Mouse (Mus musculus): ENCODE data around the gene Gng11. TPM values are rescaled to one million over a fixed set of nuclear protein-coding genes. Genes with fewer than 3 reads are reported as not detected.
A peak's percentile ranks its signal among the peaks of the same experiment; 100 is the strongest.

Gng11 gene
- polyA plus RNA-seq (2014; fragmentation: Nextera tagmentation; extraction: Ambion mirVana): 119 and 123 TPM in 2 replicates

- Histone ChIP-seq H3K4me3 (ENCODE audit: control insufficient read depth in 1 of 2, insufficient read depth in 1 of 2, low read depth in 1 of 2, low read length in 2 of 2) (peak within 1 kb of the TSS; percentile 62 to 72), H3K9ac (ENCODE audit: low read length) (peak within 1 kb of the TSS; percentile 86), H3K27ac (replicated peaks in 1 of 2; ENCODE audit: control insufficient read depth in 1 of 2, insufficient read depth in 1 of 2, low read depth in 2 of 2, low read length in 2 of 2) (peak within 1 kb of the TSS; percentile 93 to 96), H3K9me3 (ENCODE audit: control insufficient read depth, low read length) (no peaks in the 10 kb centered on the region), H3K4me1 (ENCODE audit: control insufficient read depth in 2 of 2, insufficient read depth in 2 of 2, low read length in 2 of 2) (peaks cover 6 to 16% of the 10 kb centered on the region in 2 experiments; a peak in 3 of 4 replicates), H3K36me3 (ENCODE audit: control insufficient read depth, insufficient read depth, low read length) (peaks cover 6% of the 10 kb centered on the region; the same call in 1 of the 2 replicates), H3K4me2 (ENCODE audit: low read length) (peak within 1 kb of the TSS; percentile 75), H3K27me3 (ENCODE audit: control insufficient read depth, insufficient read depth, low read length) (no peaks in the 10 kb centered on the region)
- ATAC-seq (ENCODE audit: insufficient number of reproducible peaks, insufficient read depth, low FRiP score, low read depth): peak; percentile 85
- under 1% methylated on average over 19 of the region's 19 CpGs for WGBS
Observed at GRCm38 (mm10) chr6:4003890-4004306, at the start of gene Gng11. TSS of gene Gng11 (plus strand) at chr6:4003904.

GRCm38 (mm10) chr6:3954969-3955368 lies 48.7 kb upstream of the Gng11 start:
- no peak overlapping the region for H3K27ac ChIP-seq (replicated peaks in 1 of 2; ENCODE audit: control insufficient read depth in 1 of 2, insufficient read depth in 1 of 2, low read depth in 2 of 2, low read length in 2 of 2)
- ATAC-seq (ENCODE audit: insufficient number of reproducible peaks, insufficient read depth, low FRiP score, low read depth): no peak
- H3K4me3 ChIP-seq (ENCODE audit: control insufficient read depth in 1 of 2, insufficient read depth in 1 of 2, low read depth in 1 of 2, low read length in 2 of 2): no peak overlapping the region
- H3K9ac ChIP-seq (ENCODE audit: low read length): no peak overlapping the region
- no peak overlapping the region for H3K4me2 ChIP-seq (ENCODE audit: low read length)
- 52% methylated on average over 4 of the region's 4 CpGs for WGBS
- no peaks in the 10 kb centered on the region for H3K9me3 ChIP-seq (ENCODE audit: control insufficient read depth, low read length)
- H3K27me3 ChIP-seq (ENCODE audit: control insufficient read depth, insufficient read depth, low read length): no peaks in the 10 kb centered on the region
- H3K4me1 ChIP-seq (ENCODE audit: control insufficient read depth in 2 of 2, insufficient read depth in 2 of 2, low read length in 2 of 2): no peaks in the 10 kb centered on the region
- H3K36me3 ChIP-seq (ENCODE audit: control insufficient read depth, insufficient read depth, low read length): no peaks in the 10 kb centered on the region

GRCm38 (mm10) chr6:3967676-3968626 lies 35.8 kb upstream of the Gng11 start:
- Histone ChIP-seq H3K9me3 (ENCODE audit: control insufficient read depth, low read length) (no peaks in the 10 kb centered on the region), H3K27me3 (ENCODE audit: control insufficient read depth, insufficient read depth, low read length) (no peaks in the 10 kb centered on the region), H3K4me2 (ENCODE audit: low read length) (peak overlapping the region; percentile 78), H3K27ac (replicated peaks in 1 of 2; ENCODE audit: control insufficient read depth in 1 of 2, insufficient read depth in 1 of 2, low read depth in 2 of 2, low read length in 2 of 2) (peak overlapping the region in 1 of 2 experiments; percentile 26; a peak in 1 of 4 replicates), H3K4me3 (ENCODE audit: control insufficient read depth in 1 of 2, insufficient read depth in 1 of 2, low read depth in 1 of 2, low read length in 2 of 2) (peak overlapping the region; percentile 39 to 45), H3K4me1 (ENCODE audit: control insufficient read depth in 2 of 2, insufficient read depth in 2 of 2, low read length in 2 of 2) (peaks cover 0 to 3% of the 10 kb centered on the region in 2 experiments; a peak in 2 of 4 replicates), H3K9ac (ENCODE audit: low read length) (peak overlapping the region; percentile 44), H3K36me3 (ENCODE audit: control insufficient read depth, insufficient read depth, low read length) (no peaks in the 10 kb centered on the region)
- 12% methylated on average over 31 of the region's 31 CpGs for WGBS
- no peak; the same call in 1 of the 2 replicates for ATAC-seq (ENCODE audit: insufficient number of reproducible peaks, insufficient read depth, low FRiP score, low read depth)

GRCm38 (mm10) chr6:3973679-3974078 lies 30.0 kb upstream of the Gng11 start:
- Histone ChIP-seq H3K9me3 (ENCODE audit: control insufficient read depth, low read length) (no peaks in the 10 kb centered on the region), H3K36me3 (ENCODE audit: control insufficient read depth, insufficient read depth, low read length) (no peaks in the 10 kb centered on the region), H3K27me3 (ENCODE audit: control insufficient read depth, insufficient read depth, low read length) (no peaks in the 10 kb centered on the region), H3K9ac (ENCODE audit: low read length) (no peak overlapping the region), H3K27ac (replicated peaks in 1 of 2; ENCODE audit: control insufficient read depth in 1 of 2, insufficient read depth in 1 of 2, low read depth in 2 of 2, low read length in 2 of 2) (no peak overlapping the region), H3K4me3 (ENCODE audit: control insufficient read depth in 1 of 2, insufficient read depth in 1 of 2, low read depth in 1 of 2, low read length in 2 of 2) (no peak overlapping the region), H3K4me1 (ENCODE audit: control insufficient read depth in 2 of 2, insufficient read depth in 2 of 2, low read length in 2 of 2) (no peaks in the 10 kb centered on the region), H3K4me2 (ENCODE audit: low read length) (no peak overlapping the region)
- WGBS: 54% methylated on average over 1 of the region's 1 CpGs
- ATAC-seq (ENCODE audit: insufficient number of reproducible peaks, insufficient read depth, low FRiP score, low read depth): no peak

GRCm38 (mm10) chr6:3982661-3983284 lies 20.9 kb upstream of the Gng11 start:
- no peaks in the 10 kb centered on the region for H3K9me3 ChIP-seq (ENCODE audit: control insufficient read depth, low read length)
- no peaks in the 10 kb centered on the region for H3K4me1 ChIP-seq (ENCODE audit: control insufficient read depth in 2 of 2, insufficient read depth in 2 of 2, low read length in 2 of 2)

GRCm38 (mm10) chr6:3988750-3989149 lies 15.0 kb upstream of the Gng11 start, which contains the start of gene Tfpi2:
TSS of gene Tfpi2 (minus strand) at chr6:3988919.
- H3K9me3 ChIP-seq (ENCODE audit: control insufficient read depth, low read length): no peaks in the 10 kb centered on the region
- H3K4me3 ChIP-seq (ENCODE audit: control insufficient read depth in 1 of 2, insufficient read depth in 1 of 2, low read depth in 1 of 2, low read length in 2 of 2): no peak within 1 kb of the TSS
- H3K36me3 ChIP-seq (ENCODE audit: control insufficient read depth, insufficient read depth, low read length): no peaks in the 10 kb centered on the region
- ATAC-seq (ENCODE audit: insufficient number of reproducible peaks, insufficient read depth, low FRiP score, low read depth): no peak
- H3K27me3 ChIP-seq (ENCODE audit: control insufficient read depth, insufficient read depth, low read length): no peaks in the 10 kb centered on the region
- H3K4me2 ChIP-seq (ENCODE audit: low read length): no peak within 1 kb of the TSS
- no peak within 1 kb of the TSS for H3K9ac ChIP-seq (ENCODE audit: low read length)
- WGBS: 77% methylated on average over 3 of the region's 3 CpGs
- H3K4me1 ChIP-seq (ENCODE audit: control insufficient read depth in 2 of 2, insufficient read depth in 2 of 2, low read length in 2 of 2): no peaks in the 10 kb centered on the region
- H3K27ac ChIP-seq (replicated peaks in 1 of 2; ENCODE audit: control insufficient read depth in 1 of 2, insufficient read depth in 1 of 2, low read depth in 2 of 2, low read length in 2 of 2): no peak within 1 kb of the TSS

More at GRCm38 (mm10) chr6:3982661-3983284, 20.9 kb upstream of the Gng11 start:
- no peak overlapping the region for H3K4me3 ChIP-seq (ENCODE audit: control insufficient read depth in 1 of 2, insufficient read depth in 1 of 2, low read depth in 1 of 2, low read length in 2 of 2)
- H3K9ac ChIP-seq (ENCODE audit: low read length): no peak overlapping the region
- H3K36me3 ChIP-seq (ENCODE audit: control insufficient read depth, insufficient read depth, low read length): no peaks in the 10 kb centered on the region
- no peaks in the 10 kb centered on the region for H3K27me3 ChIP-seq (ENCODE audit: control insufficient read depth, insufficient read depth, low read length)
- no peak for ATAC-seq (ENCODE audit: insufficient number of reproducible peaks, insufficient read depth, low FRiP score, low read depth)
- no peak overlapping the region for H3K4me2 ChIP-seq (ENCODE audit: low read length)
- H3K27ac ChIP-seq (replicated peaks in 1 of 2; ENCODE audit: control insufficient read depth in 1 of 2, insufficient read depth in 1 of 2, low read depth in 2 of 2, low read length in 2 of 2): no peak overlapping the region
- WGBS: 80% methylated on average over 5 of the region's 5 CpGs

- Histone ChIP-seq H3K4me1 (ENCODE audit: control insufficient read depth in 2 of 2, insufficient read depth in 2 of 2, low read length in 2 of 2) (no peaks in the 10 kb centered on the region), H3K27me3 (ENCODE audit: control insufficient read depth, insufficient read depth, low read length) (no peaks in the 10 kb centered on the region), H3K36me3 (ENCODE audit: control insufficient read depth, insufficient read depth, low read length) (no peaks in the 10 kb centered on the region), H3K27ac (replicated peaks in 1 of 2; ENCODE audit: control insufficient read depth in 1 of 2, insufficient read depth in 1 of 2, low read depth in 2 of 2, low read length in 2 of 2) (no peak within 1 kb of the TSS), H3K9ac (ENCODE audit: low read length) (no peak within 1 kb of the TSS), H3K4me2 (ENCODE audit: low read length) (no peak within 1 kb of the TSS), H3K4me3 (ENCODE audit: control insufficient read depth in 1 of 2, insufficient read depth in 1 of 2, low read depth in 1 of 2, low read length in 2 of 2) (no peak within 1 kb of the TSS), H3K9me3 (ENCODE audit: control insufficient read depth, low read length) (no peaks in the 10 kb centered on the region)
- 88% methylated on average over 6 of the region's 6 CpGs for WGBS
- no peak for ATAC-seq (ENCODE audit: insufficient number of reproducible peaks, insufficient read depth, low FRiP score, low read depth)
Observed at GRCm38 (mm10) chr6:3993492-3993891, 10.2 kb upstream of the Gng11 start, which contains the start of gene Gngt1. TSS of gene Gngt1 (plus strand) at chr6:3993792.
